Comparison of ENCODE assay signal across 26 mouse cellular contexts in the genomic region with DNA sequence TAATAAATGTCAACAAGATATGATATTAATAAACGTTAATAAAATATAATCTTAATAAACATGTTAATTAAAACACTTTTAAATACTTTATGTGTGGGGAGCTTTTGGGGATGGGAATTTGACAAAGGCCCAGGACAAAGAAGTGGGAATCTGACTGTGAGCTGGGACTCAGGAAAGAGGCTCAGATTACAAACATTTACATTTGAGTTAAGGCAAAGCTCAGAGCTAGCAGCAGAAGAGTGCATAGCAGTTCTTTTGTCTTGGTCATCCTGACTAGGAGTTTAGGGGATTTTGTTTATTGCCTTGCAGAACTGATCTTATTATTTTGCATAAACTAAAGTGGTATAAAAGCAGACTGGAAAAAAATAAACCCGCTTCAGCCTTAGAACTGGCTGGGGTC. TPM values are rescaled to one million over a fixed set of nuclear protein-coding genes. Genes with fewer than 3 reads are reported as not detected.
A peak's percentile ranks its signal among the peaks of the same experiment; 100 is the strongest.
DNase-seq lines count a peak whose midpoint lies in the region; ATAC-seq and TF ChIP-seq lines count a peak whose summit lies in the region.
"Had no signal": no experiment of that assay in that cellular context is flagged by ENCODE, and none has a peak within 500 bp of the region (broad histone marks: within the 10 kb centered on the region; RNA-seq: fewer than 3 reads in every experiment).

No protein-coding gene starts in this region.

- in situ Hi-C loops in ES-E14 (cut with MboI; ENCODE audit: low sequenced_read_pairs in 2 of 2, unreplicated experiment in 2 of 2), result no loop called here

- DNase-seq in heart, adult 18-20 months, result no peak
- DNase-seq in heart, adult 9 months (ENCODE audit: low spot score in 2 of 2), result no peak
- DNase-seq in ES-E14 (ENCODE audit: low read depth, low spot score), result no peak
- DNase-seq in cerebellum, adult 9-11 months, result no peak
- DNase-seq: adrenal gland, postnatal 14 days; cerebellum, adult 11 months; cerebellum, adult 9-10 months; gastrocnemius, postnatal 10 days; kidney, postnatal 25 days; lung, embryonic 14.5 days; right cerebral cortex, adult 18-20 months; spleen, adult 18-20 months; thymus, postnatal 14 days had no signal

- peak overlapping the region; percentile 16; the same call in 1 of the 2 replicates for H3K4me2 ChIP-seq in heart, embryonic 11.5 days
- no peak overlapping the region for H3K4me2 ChIP-seq in heart, embryonic 16.5 days (ENCODE audit: low read depth, low read length)
- H3K4me2 ChIP-seq: forebrain, embryonic 13.5 days; limb, embryonic 12.5 days; liver, embryonic 15.5 days; lung, embryonic 14.5 days; midbrain, embryonic 11.5 days had no signal

- no peaks in the 10 kb centered on the region for H3K9me3 ChIP-seq in heart, embryonic 11.5 days (replicated peaks; ENCODE audit: control insufficient read depth, low read length)
- H3K9me3 ChIP-seq in heart, embryonic 16.5 days (replicated peaks; ENCODE audit: control insufficient read depth, low read length), result 0 out of 2 replicates have a peak, but pooled peaks cover 4% of the 10 kb centered on the region
- H3K9me3 ChIP-seq in ES-Bruce4 (replicated peaks; ENCODE audit: control insufficient read depth, insufficient read depth, low read length, poor library complexity, severe bottlenecking) (no peaks in the 10 kb centered on the region), ES-E14 (ENCODE audit: control insufficient read depth, insufficient read depth, low read depth, low read length) (no peaks in the 10 kb centered on the region)
- H3K9me3 ChIP-seq: forebrain, embryonic 13.5 days had no signal

- no peak for ATAC-seq in heart, embryonic 11.5 days (replicated peaks; ENCODE audit: insufficient number of reproducible peaks, low FRiP score, low TSS enrichment)
- no peak for ATAC-seq in heart, embryonic 16.5 days (replicated peaks; ENCODE audit: extremely low read depth, insufficient read depth, low FRiP score)
- ATAC-seq: CD4-positive, CD25-positive, alpha-beta regulatory T cell, adult 4 months; forebrain, embryonic 13.5 days; hindbrain, embryonic 16.5 days; intestine, postnatal 0 days; midbrain, embryonic 16.5 days had no signal

- H3K27ac ChIP-seq in heart, embryonic 11.5 days (ENCODE audit: low read depth, low read length), result peak overlapping the region; percentile 35; the same call in 1 of the 2 replicates
- H3K27ac ChIP-seq in heart, embryonic 16.5 days (ENCODE audit: low read length), result peak overlapping the region; percentile 41; the same call in 1 of the 2 replicates
- H3K27ac ChIP-seq in ES-Bruce4 (ENCODE audit: insufficient read depth, low read length), result peak overlapping the region; percentile 64; the same call in 1 of the 2 replicates
- peak overlapping the region; percentile 22; the same call in 1 of the 2 replicates for H3K27ac ChIP-seq in ES-E14 (ENCODE audit: insufficient read depth, low read depth, low read length, poor library complexity, severe bottlenecking)
- H3K27ac ChIP-seq: forebrain, embryonic 13.5 days; left cerebral cortex, adult 2 months; limb, embryonic 12.5 days; liver, embryonic 15.5 days had no signal

- TF ChIP-seq EP300 in ES-Bruce4 (IDR thresholded peaks at IDR 0.05; ENCODE audit: insufficient read depth, low read depth, low read length), result no peak

- WGBS in heart, embryonic 11.5 days (ENCODE audit: insufficient replicate concordance), result 49% methylated on average over 2 of the region's 2 CpGs
- 48% methylated on average over 2 of the region's 2 CpGs for WGBS in heart, embryonic 16.5 days

- peak overlapping the region; percentile 39; the same call in 1 of the 2 replicates for H3K9ac ChIP-seq in heart, embryonic 11.5 days (ENCODE audit: low read depth, low read length)
- peak overlapping the region; percentile 34; the same call in 1 of the 2 replicates for H3K9ac ChIP-seq in heart, embryonic 16.5 days (ENCODE audit: low read length)
- H3K9ac ChIP-seq in ES-Bruce4 (ENCODE audit: low read depth, poor library complexity, severe bottlenecking) (no peak overlapping the region), ES-E14 (ENCODE audit: insufficient read depth, low read depth, low read length, poor library complexity, severe bottlenecking) (no peak overlapping the region)
- H3K9ac ChIP-seq: forebrain, embryonic 13.5 days; limb, embryonic 12.5 days; liver, embryonic 15.5 days; lung, embryonic 14.5 days had no signal

- no peaks in the 10 kb centered on the region for H3K27me3 ChIP-seq in heart, embryonic 11.5 days (ENCODE audit: control insufficient read depth, insufficient read depth, low read length)
- no peaks in the 10 kb centered on the region for H3K27me3 ChIP-seq in heart, embryonic 16.5 days (ENCODE audit: control insufficient read depth, insufficient read depth, low read length)
- no peaks in the 10 kb centered on the region for H3K27me3 ChIP-seq in ES-Bruce4 (ENCODE audit: control insufficient read depth, insufficient read depth, low read length, poor library complexity, severe bottlenecking)
- H3K27me3 ChIP-seq: forebrain, embryonic 13.5 days; limb, embryonic 12.5 days; liver, embryonic 15.5 days had no signal

- TF ChIP-seq CTCF in ES-Bruce4 (IDR thresholded peaks at IDR 0.05; ENCODE audit: low read depth, low read length), result no peak

- H3K4me3 ChIP-seq in heart, embryonic 11.5 days (ENCODE audit: low read depth, low read length), result no peak overlapping the region
- no peak overlapping the region for H3K4me3 ChIP-seq in heart, embryonic 16.5 days (ENCODE audit: low read length)
- H3K4me3 ChIP-seq in ES-Bruce4 (ENCODE audit: low read depth, low read length) (no peak overlapping the region), ES-E14 (ENCODE audit: insufficient read depth in 1 of 2, low read depth in 1 of 2, low read length in 2 of 2, poor library complexity in 1 of 2, severe bottlenecking in 1 of 2) (no peak overlapping the region)
- H3K4me3 ChIP-seq: erythroblast, embryonic 14.5 days; forebrain, embryonic 13.5 days; left cerebral cortex, adult 2 months; limb, embryonic 12.5 days; liver, embryonic 15.5 days had no signal

- peaks cover 56% of the 10 kb centered on the region for H3K4me1 ChIP-seq in heart, embryonic 11.5 days (ENCODE audit: control insufficient read depth, insufficient read depth, low read length)
- peaks cover 64% of the 10 kb centered on the region for H3K4me1 ChIP-seq in heart, embryonic 16.5 days (ENCODE audit: control insufficient read depth, insufficient read depth, low read length)
- H3K4me1 ChIP-seq in ES-Bruce4 (ENCODE audit: control insufficient read depth, insufficient read depth, low read length) (peaks cover 2% of the 10 kb centered on the region), ES-E14 (ENCODE audit: control insufficient read depth in 2 of 2, insufficient read depth in 2 of 2, low read length in 2 of 2, poor library complexity in 1 of 2) (peaks cover 19 to 35% of the 10 kb centered on the region in 2 experiments)

- peaks cover 4% of the 10 kb centered on the region; the same call in 1 of the 2 replicates for H3K36me3 ChIP-seq in heart, embryonic 11.5 days (ENCODE audit: control insufficient read depth, insufficient read depth, low read length)
- H3K36me3 ChIP-seq in heart, embryonic 16.5 days (ENCODE audit: control insufficient read depth, insufficient read depth), result peaks cover 4% of the 10 kb centered on the region; the same call in 1 of the 2 replicates
- no peaks in the 10 kb centered on the region for H3K36me3 ChIP-seq in ES-Bruce4 (ENCODE audit: control insufficient read depth, insufficient read depth, low read length, poor library complexity, severe bottlenecking)
- no peaks in the 10 kb centered on the region for H3K36me3 ChIP-seq in ES-E14 (ENCODE audit: control insufficient read depth, insufficient read depth, low read length, poor library complexity, severe bottlenecking)

- TF ChIP-seq POLR2A in ES-Bruce4 (IDR thresholded peaks at IDR 0.05; ENCODE audit: insufficient read depth, low read length), result no peak

TF ChIP-seq in ES-E14, 5 proteins besides CTCF, POLR2A, EP300 and RAD21:
- TF ChIP-seq CHD2 (IDR thresholded peaks at IDR 0.05; ENCODE audit: low read depth, low read length), result no peak
- no peak for TF ChIP-seq MAFK (IDR thresholded peaks at IDR 0.05; ENCODE audit: insufficient read depth, low read depth, low read length)
- TF ChIP-seq ZNF384 (IDR thresholded peaks at IDR 0.05; ENCODE audit: low read depth, low read length), result no peak
TF ChIP-seq in ES-E14: peak in this region for 0.

RNA-seq across cellular contexts. Expression of a gene that starts 20.8 kb away (rescaled TPM):
- 156 and 251 TPM in 2 replicates for polyA plus RNA-seq in heart, embryonic 11.5 days (2014; fragmentation: Nextera tagmentation; extraction: Ambion mirVana)
- total RNA-seq in heart, adult 18-20 months (2021), result 100 to 1,000 TPM; 253 to 258 TPM
- polyA plus RNA-seq in heart, embryonic 16.5 days (2015; fragmentation: Nextera tagmentation; extraction: Ambion mirVana), result 289 and 296 TPM in 2 replicates
- 151 TPM in 2 replicates for polyA plus RNA-seq in ES-Bruce4 (2011; ENCODE audit: insufficient read depth, insufficient read length, low read depth, missing spikeins)
- total RNA-seq in ES-E14 (2012; rRNA removed), result 62.4 and 69.3 TPM in 2 replicates

Comparison
In these comparisons a context has a peak if more than half of its experiments do, and no peak if none do; other contexts are left out.
1. H3K9ac ChIP-seq: peak in heart, embryonic 11.5 days (single experiment) and heart, embryonic 16.5 days (single experiment); none in ES-Bruce4 (single experiment) and ES-E14 (single experiment).
2. Peak in every context shown above with its lines, with median percentiles within 50 percentile points of each other: H3K27ac ChIP-seq.